Mouse (Mus musculus) liver, embryonic 11.5 days (tissue): ENCODE measurements around the gene Olfr513. TPM values are rescaled to one million over a fixed set of nuclear protein-coding genes. Genes with fewer than 3 reads are reported as not detected.

ENCODE experiments used
- ATAC-seq: fragments of 200-750 bp; cut with Nextera tagmentation; replicated peaks from 2 replicates; pipeline ENCODE4 v1.8.0; 2017; ENCODE audit warnings: moderate number of reproducible peaks, mild to moderate bottlenecking, moderate TSS enrichment, moderate library complexity; ENCODE audit not compliant: low FRiP score
- DNase-seq: peaks from one replicate; pipeline ENCODE4 v3.0.0-alpha.2; 2017; ENCODE audit warnings: low spot score
- H3K27ac ChIP-seq: fragments of 300-500 bp; sonication (generic); 2 replicates; pipeline ENCODE4 v1.5.1; 2014; ENCODE audit warnings: mild to moderate bottlenecking, low read depth, low read length, control low read depth
- H3K27me3 ChIP-seq: fragments of 300-500 bp; sonication (generic); replicated peaks from 2 replicates; pipeline ENCODE4 v1.6.1; 2014; ENCODE audit warnings: low read length, mixed read lengths; ENCODE audit not compliant: control insufficient read depth, insufficient read depth
- H3K36me3 ChIP-seq: fragments of 300-500 bp; sonication (generic); 2 replicates; pipeline ENCODE4 v1.6.1; 2014; ENCODE audit warnings: mild to moderate bottlenecking, low read length, moderate library complexity, mixed read lengths; ENCODE audit not compliant: control insufficient read depth, insufficient read depth
- H3K4me1 ChIP-seq: fragments of 300-500 bp; sonication (generic); replicated peaks from 2 replicates; pipeline ENCODE4 v1.6.1; 2014; ENCODE audit warnings: low read length, mixed read lengths; ENCODE audit not compliant: control insufficient read depth, insufficient read depth
- H3K4me2 ChIP-seq: fragments of 300-500 bp; sonication (generic); 2 replicates; pipeline ENCODE4 v1.6.1; 2014; ENCODE audit warnings: mild to moderate bottlenecking, control low read depth, moderate library complexity
- H3K4me3 ChIP-seq: fragments of 300-500 bp; sonication (generic); 2 replicates; pipeline ENCODE4 v1.5.1; 2014; ENCODE audit warnings: low read depth, low read length, control low read depth
- H3K9ac ChIP-seq: fragments of 300-500 bp; sonication (generic); 2 replicates; pipeline ENCODE4 v1.6.1; 2014; ENCODE audit warnings: low read depth, low read length, control low read depth
- H3K9me3 ChIP-seq: fragments of 300-500 bp; sonication (generic); 2 replicates; pipeline ENCODE4 v1.6.1; 2016; ENCODE audit warnings: low read length, inconsistent platforms, mixed read lengths; ENCODE audit not compliant: control insufficient read depth
- WGBS: fragments of 180-500 bp; shearing (Covaris S2); extraction: QIAGEN DNeasy Blood & Tissue Kit; methylation state at CpG from one replicate; pipeline ENCODE4 v1.1.7; 2014; 5-methylcytosine and 5-hydroxymethylcytosine counted together
- polyA plus RNA-seq: library from polyadenylated mRNA; unstranded; fragments of >200 nt; fragmentation: Nextera tagmentation; extraction: Ambion mirVana; gene quantifications from 2 replicates; pipeline ENCODE4 v1.2.1, GENCODE M21; 2014

Olfr513 gene
- not detected in 2 replicates for polyA plus RNA-seq

DNA sequence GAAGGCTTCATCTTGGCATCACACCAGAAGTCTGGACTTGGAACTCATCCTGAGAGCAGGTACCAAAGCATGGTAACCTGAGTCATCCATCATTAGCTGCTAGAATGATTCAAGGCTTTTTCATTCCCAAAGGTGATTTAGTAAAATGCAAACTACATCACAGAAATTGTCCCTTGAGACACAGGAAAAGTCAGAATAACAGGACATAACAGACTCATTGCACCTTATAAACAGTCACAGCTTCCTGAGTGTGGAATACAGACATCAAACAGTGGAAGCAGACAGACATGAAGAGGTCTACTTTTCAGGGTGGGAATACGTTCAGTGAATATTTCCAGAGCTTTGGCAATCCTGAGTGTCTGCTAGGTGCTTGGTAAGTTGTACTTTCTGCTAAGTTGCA is at the start of gene Olfr513:
Olfr513 (plus strand) TSS at position 301 of the 400 bp plus-strand sequence.
- Histone ChIP-seq H3K27ac (no peak within 1 kb of the TSS), H3K4me2 (no peak within 1 kb of the TSS), H3K36me3 (no peaks in the 10 kb centered on the region), H3K9me3 (no peaks in the 10 kb centered on the region), H3K9ac (no peak within 1 kb of the TSS), H3K4me1 (no peaks in the 10 kb centered on the region), H3K27me3 (no peaks in the 10 kb centered on the region), H3K4me3 (no peak within 1 kb of the TSS)
- DNase-seq (no peak), ATAC-seq (no peak)
- WGBS = 72% methylated on average over 1 of the region's 1 CpGs

DNA sequence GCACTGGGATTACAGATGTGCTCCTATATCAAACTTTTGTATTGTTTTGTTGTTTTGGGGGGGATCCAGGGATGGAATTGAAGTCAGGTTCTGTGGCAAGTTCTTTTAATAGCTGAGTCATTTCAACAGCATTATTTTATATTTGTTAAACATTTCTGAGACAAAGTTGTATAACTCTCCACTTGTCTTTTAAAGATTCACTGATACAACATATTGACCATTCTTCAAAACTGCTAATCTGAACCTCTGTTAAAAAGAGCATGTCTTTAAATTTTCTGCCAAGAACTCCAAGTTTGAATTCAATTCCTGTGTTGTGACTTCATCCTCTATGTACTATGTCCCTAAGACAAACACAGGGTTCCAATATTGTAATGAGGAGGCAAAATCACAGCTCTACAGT is 37.8 kb upstream of the Olfr513 start, which contains the start of gene Olfr512:
Olfr512 (plus strand) TSS at position 301 of the 400 bp plus-strand sequence.
- Histone ChIP-seq H3K9ac (no peak within 1 kb of the TSS), H3K9me3 (no peaks in the 10 kb centered on the region), H3K27me3 (no peaks in the 10 kb centered on the region), H3K27ac (no peak within 1 kb of the TSS), H3K4me1 (no peaks in the 10 kb centered on the region), H3K4me2 (no peak within 1 kb of the TSS), H3K36me3 (no peaks in the 10 kb centered on the region), H3K4me3 (no peak within 1 kb of the TSS)
- ATAC-seq = no peak
- no peak for DNase-seq

DNA sequence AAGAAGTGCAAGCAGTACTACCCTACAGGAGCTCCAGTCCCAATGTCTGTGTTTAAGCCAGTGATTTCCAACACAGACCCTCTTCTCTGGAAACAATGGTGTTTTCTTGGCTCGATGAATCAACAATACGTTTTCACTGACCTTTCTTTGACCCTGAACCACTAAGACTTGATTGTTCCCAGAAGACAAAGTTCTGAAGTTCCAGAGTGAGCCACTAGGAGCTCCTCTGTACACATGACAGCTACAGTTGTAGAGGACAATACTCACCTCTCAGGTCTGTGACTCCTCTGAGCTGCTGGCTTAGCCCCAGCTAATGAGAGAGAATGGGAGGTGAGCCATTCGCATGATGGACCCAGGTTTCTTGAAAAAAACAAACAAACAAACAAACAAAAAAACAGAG is 9.6 kb downstream of the Olfr513 start:
- Histone ChIP-seq H3K27me3 (no peaks in the 10 kb centered on the region), H3K4me2 (no peak overlapping the region), H3K9ac (no peak overlapping the region), H3K36me3 (no peaks in the 10 kb centered on the region), H3K9me3 (no peaks in the 10 kb centered on the region), H3K27ac (no peak overlapping the region), H3K4me1 (no peaks in the 10 kb centered on the region), H3K4me3 (no peak overlapping the region)
- no peak for ATAC-seq
- DNase-seq = no peak
- 36% methylated on average over 3 of the region's 3 CpGs for WGBS

DNA sequence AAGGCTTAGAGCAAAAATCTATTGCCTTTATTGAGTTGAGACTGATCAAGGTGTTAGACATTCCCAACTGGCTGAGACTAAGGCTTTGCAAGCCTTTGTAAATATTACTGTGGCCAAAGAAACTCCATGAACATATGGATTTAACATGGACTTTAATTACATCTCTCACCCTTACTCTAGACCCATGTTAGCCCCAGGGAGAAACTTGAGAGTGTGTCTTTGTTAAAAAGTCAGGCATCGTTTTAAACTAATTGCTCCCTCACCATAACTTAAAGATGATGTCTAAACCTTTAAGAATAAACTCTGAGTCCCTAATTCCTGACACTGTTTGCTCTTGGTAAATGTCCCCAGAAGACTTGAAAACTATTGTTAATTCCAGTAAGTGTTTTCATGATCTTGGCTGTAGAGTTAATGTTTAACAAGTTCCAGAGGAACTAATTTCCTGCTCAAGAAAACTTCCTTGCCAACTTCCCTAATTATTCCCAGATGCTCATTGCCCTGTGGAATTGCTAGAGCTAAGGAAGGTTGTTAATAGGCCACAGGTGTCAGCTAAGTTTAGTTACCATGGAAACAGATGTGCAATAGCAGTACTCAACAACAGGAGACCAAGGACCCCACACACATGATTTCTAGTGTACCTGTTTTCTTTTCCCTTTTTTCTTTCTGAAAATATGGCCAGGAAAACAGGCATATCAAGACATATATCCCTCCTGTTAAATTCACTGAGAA is 46.6 kb downstream of the Olfr513 start:
- ATAC-seq = no peak
- Histone ChIP-seq H3K9me3 (no peaks in the 10 kb centered on the region), H3K36me3 (no peaks in the 10 kb centered on the region), H3K4me3 (no peak overlapping the region), H3K4me1 (no peaks in the 10 kb centered on the region), H3K27me3 (no peaks in the 10 kb centered on the region), H3K27ac (no peak overlapping the region), H3K4me2 (no peak overlapping the region), H3K9ac (no peak overlapping the region)
- DNase-seq = no peak
- 55% methylated on average over 1 of the region's 1 CpGs for WGBS

Other genes with a start within 250 kb of the Olfr513 start
- gene Olfr502, start 225.9 kb upstream of the Olfr513 start, polyA plus RNA-seq = not detected in 2 replicates
- gene Olfr503, start 206.4 kb upstream of the Olfr513 start, polyA plus RNA-seq = not detected in 2 replicates
- gene Olfr504, start 185.2 kb upstream of the Olfr513 start, polyA plus RNA-seq = not detected in 2 replicates
- not detected in 2 replicates for gene Olfr506, start 140.2 kb upstream of the Olfr513 start, polyA plus RNA-seq
- gene Olfr507, start 129.2 kb upstream of the Olfr513 start, polyA plus RNA-seq = not detected in 2 replicates
- not detected in 2 replicates for gene Olfr508, start 121.0 kb upstream of the Olfr513 start, polyA plus RNA-seq
- gene Olfr509, start 99.1 kb upstream of the Olfr513 start, polyA plus RNA-seq = not detected in 2 replicates
- gene Olfr510, start 84.6 kb upstream of the Olfr513 start, polyA plus RNA-seq = not detected in 2 replicates
- gene Olfr512, start 37.7 kb upstream of the Olfr513 start, polyA plus RNA-seq = not detected in 2 replicates
- not detected in 2 replicates for gene Olfr514, start 75.0 kb downstream of the Olfr513 start, polyA plus RNA-seq
- not detected in 2 replicates for gene Olfr516, start 99.6 kb downstream of the Olfr513 start, polyA plus RNA-seq
- not detected in 2 replicates for gene Olfr517, start 121.4 kb downstream of the Olfr513 start, polyA plus RNA-seq
- not detected in 2 replicates for gene Olfr518, start 134.0 kb downstream of the Olfr513 start, polyA plus RNA-seq
- gene Olfr519, start 143.4 kb downstream of the Olfr513 start, polyA plus RNA-seq = not detected in 2 replicates
- gene Nlrp10, start 179.2 kb downstream of the Olfr513 start, polyA plus RNA-seq = 0.04 and 0.11 TPM in 2 replicates
- 82.8 and 87.8 TPM in 2 replicates for gene Eif3f, start 183.4 kb downstream of the Olfr513 start, polyA plus RNA-seq
- gene Tub, start 199.4 kb downstream of the Olfr513 start, polyA plus RNA-seq = 0.29 and 0.48 TPM in 2 replicates